Comparison of ENCODE assay signal across 9 mouse cellular contexts in genomic region chr11:94874155-94874561, GRCm38 (mm10).
A peak's percentile ranks its signal among the peaks of the same experiment; 100 is the strongest.
DNase-seq lines count a peak whose midpoint lies in the region; ATAC-seq lines count a peak whose summit lies in the region.
"Had no signal": no experiment of that assay in that cellular context is flagged by ENCODE, and none has a peak within 500 bp of the region (broad histone marks: within the 10 kb centered on the region; RNA-seq: fewer than 3 reads in every experiment).

No protein-coding gene starts in this region.

- peak overlapping the region; percentile 52; the same call in 1 of the 2 replicates for H3K4me2 ChIP-seq in hindbrain, embryonic 12.5 days (replicated peaks)
- no peak overlapping the region for H3K4me2 ChIP-seq in hindbrain, embryonic 16.5 days (ENCODE audit: low read length)
- peak overlapping the region; percentile 70 for H3K4me2 ChIP-seq in heart, embryonic 11.5 days
- peak overlapping the region; percentile 56 for H3K4me2 ChIP-seq in lung, embryonic 15.5 days

- no peak overlapping the region for H3K4me3 ChIP-seq in hindbrain, embryonic 12.5 days
- H3K4me3 ChIP-seq in hindbrain, embryonic 16.5 days (ENCODE audit: low read length) = no peak overlapping the region
- no peak overlapping the region for H3K4me3 ChIP-seq in heart, embryonic 11.5 days (ENCODE audit: low read depth, low read length)
- H3K4me3 ChIP-seq in lung, embryonic 15.5 days = 0 out of 2 replicates have a peak overlapping the region, but pooled peaks have one; percentile 24

- H3K4me1 ChIP-seq in hindbrain, embryonic 12.5 days = peaks cover 24% of the 10 kb centered on the region
- H3K4me1 ChIP-seq in hindbrain, embryonic 16.5 days (ENCODE audit: control insufficient read depth, insufficient read depth, low read depth, low read length) = peaks cover 12% of the 10 kb centered on the region
- H3K4me1 ChIP-seq in heart, embryonic 11.5 days (ENCODE audit: control insufficient read depth, insufficient read depth, low read length) = peaks cover 19% of the 10 kb centered on the region
- H3K4me1 ChIP-seq in lung, embryonic 15.5 days = peaks cover 33% of the 10 kb centered on the region

- DNase-seq in embryo, embryonic 11 days = peak; percentile 52
- DNase-seq in layer of hippocampus, adult 8-10 months (ENCODE audit: low spot score in 2 of 2) = no peak
- DNase-seq in frontal cortex, postnatal 25 days (ENCODE audit: low spot score in 2 of 2) = no peak
- DNase-seq in ovary, postnatal 14 days (ENCODE audit: low spot score) = no peak

- 13% methylated on average over 7 of the region's 7 CpGs for WGBS in hindbrain, embryonic 12.5 days
- WGBS in hindbrain, embryonic 16.5 days = 14% methylated on average over 7 of the region's 7 CpGs
- 8% methylated on average over 7 of the region's 7 CpGs for WGBS in heart, embryonic 11.5 days (ENCODE audit: insufficient replicate concordance)
- 12% methylated on average over 6 of the region's 7 CpGs for WGBS in lung, embryonic 15.5 days

- no peak overlapping the region; the same call in 1 of the 2 replicates for H3K9ac ChIP-seq in hindbrain, embryonic 12.5 days
- no peak overlapping the region for H3K9ac ChIP-seq in hindbrain, embryonic 16.5 days (ENCODE audit: low read depth, low read length)
- H3K9ac ChIP-seq in heart, embryonic 11.5 days (ENCODE audit: low read depth, low read length) = no peak overlapping the region
- no peak overlapping the region for H3K9ac ChIP-seq in lung, embryonic 15.5 days

- H3K9me3 ChIP-seq in hindbrain, embryonic 12.5 days (replicated peaks) = no peaks in the 10 kb centered on the region
- H3K9me3 ChIP-seq in hindbrain, embryonic 16.5 days (ENCODE audit: control insufficient read depth, low read length) = no peaks in the 10 kb centered on the region
- H3K9me3 ChIP-seq in heart, embryonic 11.5 days (replicated peaks; ENCODE audit: control insufficient read depth, low read length) = no peaks in the 10 kb centered on the region
- H3K9me3 ChIP-seq in lung, embryonic 15.5 days = no peaks in the 10 kb centered on the region

- no peak overlapping the region for H3K27ac ChIP-seq in hindbrain, embryonic 12.5 days
- no peak overlapping the region for H3K27ac ChIP-seq in hindbrain, embryonic 16.5 days (ENCODE audit: low read depth, low read length)
- H3K27ac ChIP-seq in heart, embryonic 11.5 days (ENCODE audit: low read depth, low read length) = peak overlapping the region; percentile 54; the same call in 1 of the 2 replicates
- H3K27ac ChIP-seq in lung, embryonic 15.5 days = peak overlapping the region; percentile 94

- peaks cover 38% of the 10 kb centered on the region for H3K27me3 ChIP-seq in hindbrain, embryonic 12.5 days
- peaks cover 5% of the 10 kb centered on the region for H3K27me3 ChIP-seq in hindbrain, embryonic 16.5 days (replicated peaks; ENCODE audit: control insufficient read depth, insufficient read depth, low read length)
- H3K27me3 ChIP-seq in heart, embryonic 11.5 days (ENCODE audit: control insufficient read depth, insufficient read depth, low read length) = peaks cover 14% of the 10 kb centered on the region
- no peaks in the 10 kb centered on the region for H3K27me3 ChIP-seq in lung, embryonic 15.5 days

- no peaks in the 10 kb centered on the region for H3K36me3 ChIP-seq in hindbrain, embryonic 12.5 days
- H3K36me3 ChIP-seq in hindbrain, embryonic 16.5 days (ENCODE audit: control insufficient read depth, insufficient read depth, low read length) = no peaks in the 10 kb centered on the region
- H3K36me3 ChIP-seq in heart, embryonic 11.5 days (ENCODE audit: control insufficient read depth, insufficient read depth, low read length) = no peaks in the 10 kb centered on the region
- no peaks in the 10 kb centered on the region for H3K36me3 ChIP-seq in lung, embryonic 15.5 days

- no peak; the same call in 1 of the 2 replicates for ATAC-seq in hindbrain, embryonic 12.5 days (ENCODE audit: low FRiP score)
- ATAC-seq in hindbrain, embryonic 16.5 days = no peak
- ATAC-seq in heart, embryonic 11.5 days (replicated peaks; ENCODE audit: insufficient number of reproducible peaks, low FRiP score, low TSS enrichment) = peak; percentile 18; the same call in 1 of the 2 replicates
- ATAC-seq in lung, embryonic 15.5 days (ENCODE audit: borderline replicate concordance, extremely low read depth, low FRiP score, low TSS enrichment) = peak; percentile 25; the same call in 1 of the 2 replicates
- ATAC-seq: CD4-positive, CD25-positive, alpha-beta regulatory T cell, adult 4 months had no signal

Comparison
In these comparisons a context has a peak if more than half of its experiments do, and no peak if none do; other contexts are left out.
1. ATAC-seq: peak in heart, embryonic 11.5 days (single experiment) and lung, embryonic 15.5 days (single experiment); none in hindbrain, embryonic 12.5 days (single experiment) and hindbrain, embryonic 16.5 days (single experiment).
2. H3K27ac ChIP-seq: peak in heart, embryonic 11.5 days (single experiment) and lung, embryonic 15.5 days (single experiment); none in hindbrain, embryonic 12.5 days (single experiment) and hindbrain, embryonic 16.5 days (single experiment).